ENCODE assay signal across 9 mouse cellular contexts in the genomic region with DNA sequence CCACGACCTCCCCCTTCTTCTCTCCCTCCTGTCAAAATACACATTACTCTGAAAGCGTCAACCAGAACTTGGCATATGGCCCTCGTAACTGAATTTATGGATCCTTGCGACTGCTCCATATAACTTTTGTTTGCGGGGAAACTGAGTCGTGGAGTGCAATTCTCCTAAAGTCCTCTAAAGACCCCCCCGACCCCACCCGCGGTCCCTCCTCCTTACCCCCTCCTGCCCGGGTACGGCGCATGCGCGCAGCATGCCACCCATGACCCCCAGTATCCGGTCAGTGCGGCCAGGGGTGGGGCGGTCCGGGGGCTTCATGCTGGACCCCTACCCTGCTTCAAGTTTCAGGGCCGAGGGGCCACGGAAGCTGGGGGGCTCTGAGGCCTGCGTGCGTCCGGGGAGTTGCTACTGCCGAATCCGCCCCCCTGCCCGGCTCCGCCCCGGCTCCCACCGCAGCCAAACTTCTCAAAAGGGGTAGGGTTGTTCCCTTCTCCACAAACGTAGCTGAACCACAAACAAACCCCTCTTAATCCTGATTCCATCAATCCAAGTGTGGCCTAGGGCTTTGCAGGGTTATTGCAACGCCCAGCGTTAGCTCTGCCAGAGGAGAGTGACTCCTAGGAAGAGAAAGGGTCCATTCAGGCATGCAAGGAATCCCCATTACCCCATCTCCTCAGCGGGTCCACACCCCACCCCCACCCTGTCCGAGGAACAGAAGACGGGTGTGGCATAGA. TPM values are rescaled to one million over a fixed set of nuclear protein-coding genes. Genes with fewer than 3 reads are reported as not detected.
DNase-seq lines count a peak whose midpoint lies in the region; ATAC-seq lines count a peak whose summit lies in the region.
"Had no signal": no experiment of that assay in that cellular context is flagged by ENCODE, and none has a peak within 500 bp of the region (broad histone marks: within the 10 kb centered on the region; RNA-seq: fewer than 3 reads in every experiment).

TSS of gene Arhgef25 (minus strand) at position 433 of the 731 bp plus-strand sequence.

- peak within 1 kb of the TSS; percentile 65 for H3K4me3 ChIP-seq in hindbrain, embryonic 14.5 days (replicated peaks; ENCODE audit: low read length)
- peak within 1 kb of the TSS; percentile 71 for H3K4me3 ChIP-seq in limb, embryonic 13.5 days
- peak within 1 kb of the TSS; percentile 67 for H3K4me3 ChIP-seq in midbrain, embryonic 16.5 days (ENCODE audit: low read depth, low read length)

- peak within 1 kb of the TSS; percentile 99 for H3K4me2 ChIP-seq in hindbrain, embryonic 14.5 days (replicated peaks)
- H3K4me2 ChIP-seq in limb, embryonic 13.5 days (replicated peaks): peak within 1 kb of the TSS; percentile 96
- H3K4me2 ChIP-seq in midbrain, embryonic 16.5 days (ENCODE audit: low read length): peak within 1 kb of the TSS; percentile 93

- ATAC-seq in hindbrain, embryonic 14.5 days (ENCODE audit: low FRiP score): no peak
- peak; percentile 45 for ATAC-seq in limb, embryonic 13.5 days (ENCODE audit: low FRiP score, low read depth)
- no peak for ATAC-seq in midbrain, embryonic 16.5 days

- H3K4me1 ChIP-seq in hindbrain, embryonic 14.5 days (replicated peaks; ENCODE audit: control insufficient read depth, insufficient read depth, low read length): peaks cover 24% of the 10 kb centered on the region
- H3K4me1 ChIP-seq in limb, embryonic 13.5 days: peaks cover 47% of the 10 kb centered on the region
- H3K4me1 ChIP-seq in midbrain, embryonic 16.5 days (ENCODE audit: control insufficient read depth, insufficient read depth, low read length): peaks cover 25% of the 10 kb centered on the region

- H3K27me3 ChIP-seq in hindbrain, embryonic 14.5 days (ENCODE audit: control insufficient read depth, insufficient read depth, low read length): no peaks in the 10 kb centered on the region
- H3K27me3 ChIP-seq in limb, embryonic 13.5 days: 0 out of 2 replicates have a peak, but pooled peaks cover 4% of the 10 kb centered on the region
- H3K27me3 ChIP-seq in midbrain, embryonic 16.5 days (ENCODE audit: control insufficient read depth, insufficient read depth, low read depth, low read length): no peaks in the 10 kb centered on the region

- no peaks in the 10 kb centered on the region for H3K9me3 ChIP-seq in hindbrain, embryonic 14.5 days (ENCODE audit: control insufficient read depth, low read length)
- H3K9me3 ChIP-seq in limb, embryonic 13.5 days: no peaks in the 10 kb centered on the region
- H3K9me3 ChIP-seq in midbrain, embryonic 16.5 days (replicated peaks; ENCODE audit: control insufficient read depth, low read length, poor library complexity, severe bottlenecking): no peaks in the 10 kb centered on the region

- peak within 1 kb of the TSS; percentile 69 for H3K27ac ChIP-seq in hindbrain, embryonic 14.5 days
- peak within 1 kb of the TSS; percentile 95 for H3K27ac ChIP-seq in limb, embryonic 13.5 days
- peak within 1 kb of the TSS; percentile 58; the same call in 1 of the 2 replicates for H3K27ac ChIP-seq in midbrain, embryonic 16.5 days (ENCODE audit: low read length)

- WGBS in hindbrain, embryonic 14.5 days: 2% methylated on average over 35 of the region's 35 CpGs
- WGBS in limb, embryonic 13.5 days: under 1% methylated on average over 35 of the region's 35 CpGs
- WGBS in midbrain, embryonic 16.5 days: 5% methylated on average over 34 of the region's 35 CpGs

- peaks cover 32% of the 10 kb centered on the region for H3K36me3 ChIP-seq in hindbrain, embryonic 14.5 days (replicated peaks; ENCODE audit: control insufficient read depth, insufficient read depth)
- peaks cover 53% of the 10 kb centered on the region for H3K36me3 ChIP-seq in limb, embryonic 13.5 days
- H3K36me3 ChIP-seq in midbrain, embryonic 16.5 days (ENCODE audit: control insufficient read depth, insufficient read depth, low read length): peaks cover 14% of the 10 kb centered on the region

- H3K9ac ChIP-seq in hindbrain, embryonic 14.5 days: peak within 1 kb of the TSS; percentile 82
- peak within 1 kb of the TSS; percentile 90 for H3K9ac ChIP-seq in limb, embryonic 13.5 days
- H3K9ac ChIP-seq in midbrain, embryonic 16.5 days (ENCODE audit: low read depth, low read length): peak within 1 kb of the TSS; percentile 86

- DNase-seq in cerebellum, adult 9-10 months: peak; percentile 54
- no peak for DNase-seq in cerebellum, postnatal 4 days (ENCODE audit: low spot score in 2 of 2)
- DNase-seq in adrenal gland, postnatal 36 days: peak; percentile 47 to 71
- DNase-seq in gastrocnemius, adult 8-10 months (ENCODE audit: low spot score in 2 of 2): peak; percentile 58
- no peak for DNase-seq in hindbrain, embryonic 14.5 days (ENCODE audit: low spot score)
- no peak for DNase-seq in right cerebral cortex, postnatal 14 days

RNA-seq across cellular contexts. Expression of gene Arhgef25, which starts in this region (rescaled TPM):
- total RNA-seq in adrenal gland, postnatal 36 days (2021): 10 to 100 TPM; 19.0 to 21.6 TPM
- 10 to 100 TPM in 1 of 4 experiments, 1 to 10 TPM in 3; 7.1 to 12.1 (median 9.0) TPM for total RNA-seq in gastrocnemius, adult 8-10 months (2022)
- polyA plus RNA-seq in hindbrain, embryonic 14.5 days (2014; fragmentation: Nextera tagmentation; extraction: Ambion mirVana): 23.5 and 25.5 TPM in 2 replicates
- 108 and 111 TPM in 2 replicates for polyA plus RNA-seq in limb, embryonic 13.5 days (2015; fragmentation: Nextera tagmentation; extraction: Ambion mirVana)
- polyA plus RNA-seq in midbrain, embryonic 16.5 days (2015; fragmentation: Nextera tagmentation; extraction: Ambion mirVana): 19.6 and 20.2 TPM in 2 replicates
- total RNA-seq: neutrophil, adult 5-6 weeks had no signal

Comparison
In these comparisons a context has a peak if more than half of its experiments do, and no peak if none do; other contexts are left out.
1. DNase-seq: peak in cerebellum, adult 9-10 months (single experiment), adrenal gland, postnatal 36 days (2 of 2) and gastrocnemius, adult 8-10 months (2 of 2); none in cerebellum, postnatal 4 days (0 of 2), hindbrain, embryonic 14.5 days (single experiment) and right cerebral cortex, postnatal 14 days (single experiment).
2. Peak in every context shown above with its lines, with median percentiles within 50 percentile points of each other: H3K27ac ChIP-seq, H3K4me2 ChIP-seq, H3K4me3 ChIP-seq and H3K9ac ChIP-seq.